Comparison of ENCODE assay signal across 8 mouse cellular contexts in the genomic region with DNA sequence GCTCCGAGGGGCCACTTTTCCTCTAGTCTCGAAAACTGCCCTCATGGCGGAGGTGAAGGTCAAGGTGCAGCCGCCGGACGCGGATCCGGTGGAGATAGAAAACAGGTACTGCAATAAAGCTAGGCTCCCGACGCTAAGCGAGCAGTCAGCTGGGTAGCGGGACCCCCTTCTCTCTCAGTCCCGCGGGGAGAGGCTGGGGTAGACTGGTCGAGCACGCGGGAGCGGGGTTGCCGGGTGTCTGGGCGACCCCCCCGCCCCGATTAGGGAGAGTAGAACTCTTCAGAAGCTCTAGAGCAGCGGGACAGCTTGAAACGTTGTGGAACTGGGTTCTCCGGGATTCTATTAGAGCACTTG. TPM values are rescaled to one million over a fixed set of nuclear protein-coding genes. Genes with fewer than 3 reads are reported as not detected.
DNase-seq lines count a peak whose midpoint lies in the region; ATAC-seq and TF ChIP-seq lines count a peak whose summit lies in the region.

No protein-coding gene starts in this region.

- TF ChIP-seq CTCF in E14TG2a.4 (conservative IDR thresholded peaks at IDR 0.05; ENCODE audit: low read length), result no peak
- no peak for TF ChIP-seq CTCF in forebrain, postnatal 0 days (IDR thresholded peaks at IDR 0.05; ENCODE audit: low read depth)

- no peak for DNase-seq in heart, embryonic 10.5 days (ENCODE audit: low spot score)
- DNase-seq in heart, adult 9 months (ENCODE audit: low spot score in 2 of 2), result no peak
- DNase-seq in forebrain, postnatal 0 days, result no peak
- no peak for DNase-seq in adrenal gland, postnatal 36 days
- no peak for DNase-seq in cerebellum, postnatal 4 days (ENCODE audit: low spot score in 2 of 2)
- no peak for DNase-seq in left cerebral cortex, postnatal 14 days (ENCODE audit: low spot score in 2 of 2)

- peak overlapping the region; percentile 90 for H3K9ac ChIP-seq in forebrain, postnatal 0 days

- intact Hi-C loops in left cerebral cortex, postnatal 14 days (cut with DNase I), result no loop called here

- ATAC-seq in forebrain, postnatal 0 days, result peak; percentile 34

- H3K4me1 ChIP-seq in heart, embryonic 10.5 days, result peaks cover 8% of the 10 kb centered on the region
- H3K4me1 ChIP-seq in E14TG2a.4 (replicated peaks; ENCODE audit: low read depth, low read length), result peaks cover 20% of the 10 kb centered on the region
- H3K4me1 ChIP-seq in forebrain, postnatal 0 days (ENCODE audit: insufficient read depth), result peaks cover 9% of the 10 kb centered on the region

- H3K79me2 ChIP-seq in macrophage (ENCODE audit: inconsistent target), result peaks cover 31% of the 10 kb centered on the region

- H3K4me3 ChIP-seq in heart, embryonic 10.5 days, result peak overlapping the region; percentile 97
- peak overlapping the region; percentile 97 for H3K4me3 ChIP-seq in E14TG2a.4 (replicated peaks; ENCODE audit: low read length)
- H3K4me3 ChIP-seq in forebrain, postnatal 0 days (ENCODE audit: low read depth, low read length), result peak overlapping the region; percentile 98
- peak overlapping the region; percentile 86 for H3K4me3 ChIP-seq in macrophage (ENCODE audit: inconsistent target)

- peak overlapping the region; percentile 93 for H3K27ac ChIP-seq in heart, embryonic 10.5 days
- H3K27ac ChIP-seq in forebrain, postnatal 0 days (ENCODE audit: low read depth, low read length), result peak overlapping the region; percentile 97
- peak overlapping the region; percentile 78 for H3K27ac ChIP-seq in macrophage

- WGBS in heart, embryonic 10.5 days, result under 1% methylated on average over 25 of the region's 25 CpGs
- WGBS in forebrain, postnatal 0 days, result under 1% methylated on average over 25 of the region's 25 CpGs
- WGBS in macrophage (ENCODE audit: missing documents), result under 1% methylated on average over 25 of the region's 25 CpGs

- H3K4me2 ChIP-seq in forebrain, postnatal 0 days (ENCODE audit: low read depth), result peak overlapping the region; percentile 65

- peaks cover 16% of the 10 kb centered on the region for H3K36me3 ChIP-seq in heart, embryonic 10.5 days
- peaks cover 31% of the 10 kb centered on the region for H3K36me3 ChIP-seq in E14TG2a.4 (ENCODE audit: insufficient read depth, low read length)
- H3K36me3 ChIP-seq in forebrain, postnatal 0 days (ENCODE audit: insufficient read depth), result peaks cover 9% of the 10 kb centered on the region; the same call in 1 of the 2 replicates
- peaks cover 16% of the 10 kb centered on the region for H3K36me3 ChIP-seq in macrophage (ENCODE audit: inconsistent target)

- no peaks in the 10 kb centered on the region for H3K9me3 ChIP-seq in heart, embryonic 10.5 days
- H3K9me3 ChIP-seq in E14TG2a.4 (ENCODE audit: low read length), result no peaks in the 10 kb centered on the region
- no peaks in the 10 kb centered on the region for H3K9me3 ChIP-seq in forebrain, postnatal 0 days (ENCODE audit: low read length)

- H3K27me3 ChIP-seq in heart, embryonic 10.5 days (ENCODE audit: insufficient read depth, poor library complexity, severe bottlenecking), result no peaks in the 10 kb centered on the region
- peaks cover 13% of the 10 kb centered on the region for H3K27me3 ChIP-seq in E14TG2a.4 (ENCODE audit: insufficient read depth, low read length)
- no peaks in the 10 kb centered on the region; the same call in 1 of the 2 replicates for H3K27me3 ChIP-seq in forebrain, postnatal 0 days (ENCODE audit: insufficient read depth, low read length)

RNA-seq across cellular contexts. Expression of gene Polr3f, which starts 0.3 kb away (rescaled TPM):
- 23.6 and 24.2 TPM in 2 replicates for polyA plus RNA-seq in heart, embryonic 10.5 days (2016; fragmentation: Nextera tagmentation; extraction: Ambion mirVana)
- total RNA-seq in forebrain, postnatal 0 days (2014; rRNA removed), result 30.2 and 39.0 TPM in 2 replicates
- polyA plus RNA-seq in forebrain, postnatal 0 days (2015; fragmentation: Nextera tagmentation; extraction: Ambion mirVana), result 15.4 and 20.2 TPM in 2 replicates
- total RNA-seq in macrophage (2018; cell fraction: chromatin; rRNA removed), result 10 to 100 TPM in 23 of 26 experiments, 1 to 10 TPM in 3; 8.0 to 62.6 (median 33.0) TPM
- total RNA-seq in macrophage (2018; cell fraction: cytosol; rRNA removed), result 10 to 100 TPM in 8 of 26 experiments, 1 to 10 TPM in 18; 6.6 to 14.0 (median 9.1) TPM
- total RNA-seq in macrophage (2018; cell fraction: nucleus; rRNA removed), result 10 to 100 TPM in 23 of 26 experiments, 1 to 10 TPM in 3; 6.3 to 54.3 (median 23.9) TPM
- 8.9 to 11.6 TPM (median 9.0 TPM) in 3 replicates for polyA plus RNA-seq in macrophage (2018)
- total RNA-seq in adrenal gland, postnatal 36 days (2021), result 10 to 100 TPM; 22.2 to 22.3 TPM
- 10 to 100 TPM; 22.5 to 22.9 TPM for total RNA-seq in left cerebral cortex, postnatal 14 days (2021)

RNA-seq across cellular contexts. Expression of gene Dzank1, which starts 0.6 kb away (rescaled TPM):
- 0.45 and 0.62 TPM in 2 replicates for polyA plus RNA-seq in heart, embryonic 10.5 days (2016; fragmentation: Nextera tagmentation; extraction: Ambion mirVana)
- 11.5 and 15.0 TPM in 2 replicates for total RNA-seq in forebrain, postnatal 0 days (2014; rRNA removed)
- 6.6 and 9.2 TPM in 2 replicates for polyA plus RNA-seq in forebrain, postnatal 0 days (2015; fragmentation: Nextera tagmentation; extraction: Ambion mirVana)
- total RNA-seq in macrophage (2018; cell fraction: chromatin; rRNA removed), result 1 to 10 TPM in 2 of 26 experiments, under 1 TPM in 19, not detected in 5; 0.12 to 3.0 (median 0.27) TPM
- under 1 TPM in 20 of 26 experiments, not detected in 6; under 0.01 to 0.59 (median 0.05) TPM for total RNA-seq in macrophage (2018; cell fraction: cytosol; rRNA removed)
- total RNA-seq in macrophage (2018; cell fraction: nucleus; rRNA removed), result 1 to 10 TPM in 1 of 26 experiments, under 1 TPM in 17, not detected in 8; 0.05 to 1.6 (median 0.15) TPM
- 0.03 to 0.04 TPM (median 0.04 TPM) in 3 replicates for polyA plus RNA-seq in macrophage (2018)
- total RNA-seq in adrenal gland, postnatal 36 days (2021), result 1 to 10 TPM; 2.4 to 2.7 TPM
- 100 to 1,000 TPM; 121 to 134 TPM for total RNA-seq in left cerebral cortex, postnatal 14 days (2021)

RNA-seq across cellular contexts. Expression of gene Rbbp9, which starts 22.9 kb away (rescaled TPM):
- polyA plus RNA-seq in heart, embryonic 10.5 days (2016; fragmentation: Nextera tagmentation; extraction: Ambion mirVana), result 37.3 and 53.8 TPM in 2 replicates
- total RNA-seq in forebrain, postnatal 0 days (2014; rRNA removed), result 20.7 and 21.6 TPM in 2 replicates
- polyA plus RNA-seq in forebrain, postnatal 0 days (2015; fragmentation: Nextera tagmentation; extraction: Ambion mirVana), result 30.3 and 38.0 TPM in 2 replicates
- 1 to 10 TPM in 14 of 26 experiments, under 1 TPM in 8, not detected in 4; 0.37 to 7.2 (median 1.8) TPM for total RNA-seq in macrophage (2018; cell fraction: chromatin; rRNA removed)
- total RNA-seq in macrophage (2018; cell fraction: cytosol; rRNA removed), result 10 to 100 TPM in 21 of 26 experiments, 1 to 10 TPM in 5; 6.8 to 15.0 (median 12.1) TPM
- 10 to 100 TPM in 2 of 26 experiments, 1 to 10 TPM in 23, under 1 TPM in 1; 0.93 to 11.6 (median 2.9) TPM for total RNA-seq in macrophage (2018; cell fraction: nucleus; rRNA removed)
- 10.3 to 18.4 TPM (median 12.4 TPM) in 3 replicates for polyA plus RNA-seq in macrophage (2018)
- 10 to 100 TPM; 30.4 to 32.7 TPM for total RNA-seq in adrenal gland, postnatal 36 days (2021)
- 10 to 100 TPM; 25.3 to 25.5 TPM for total RNA-seq in left cerebral cortex, postnatal 14 days (2021)

RNA-seq across cellular contexts. Expression of gene Sec23b, which starts 28.2 kb away (rescaled TPM):
- polyA plus RNA-seq in heart, embryonic 10.5 days (2016; fragmentation: Nextera tagmentation; extraction: Ambion mirVana), result 68.4 and 77.7 TPM in 2 replicates
- 57.2 and 64.3 TPM in 2 replicates for total RNA-seq in forebrain, postnatal 0 days (2014; rRNA removed)
- 50.8 and 56.7 TPM in 2 replicates for polyA plus RNA-seq in forebrain, postnatal 0 days (2015; fragmentation: Nextera tagmentation; extraction: Ambion mirVana)
- total RNA-seq in macrophage (2018; cell fraction: chromatin; rRNA removed), result 100 to 1,000 TPM in 1 of 26 experiments, 10 to 100 TPM in 25; 27.0 to 116 (median 55.4) TPM
- 10 to 100 TPM; 40.5 to 67.5 (median 53.7) TPM for total RNA-seq in macrophage (2018; cell fraction: cytosol; rRNA removed)
- total RNA-seq in macrophage (2018; cell fraction: nucleus; rRNA removed), result 100 to 1,000 TPM in 1 of 26 experiments, 10 to 100 TPM in 25; 26.5 to 114 (median 51.6) TPM
- 47.5 to 65.8 TPM (median 57.3 TPM) in 3 replicates for polyA plus RNA-seq in macrophage (2018)
- total RNA-seq in adrenal gland, postnatal 36 days (2021), result 100 to 1,000 TPM in 1 of 2 experiments, 10 to 100 TPM in 1; 89.6 to 101 TPM
- total RNA-seq in left cerebral cortex, postnatal 14 days (2021), result 10 to 100 TPM; 45.0 to 48.3 TPM
